Mouse (Mus musculus): ENCODE data around the gene Sv2c.
"Not testable (repeated sequence)": the region's sequence is repeated elsewhere in the genome, so short reads cannot be mapped to it uniquely, and the experiment has no call there.

Gene Sv2c

GRCm38 (mm10) chr13:95974106-95974505 is 158.3 kb downstream of the Sv2c start:
- no peak for DNase-seq (ENCODE audit: extremely low read depth, insufficient read length, low spot score)

DNA sequence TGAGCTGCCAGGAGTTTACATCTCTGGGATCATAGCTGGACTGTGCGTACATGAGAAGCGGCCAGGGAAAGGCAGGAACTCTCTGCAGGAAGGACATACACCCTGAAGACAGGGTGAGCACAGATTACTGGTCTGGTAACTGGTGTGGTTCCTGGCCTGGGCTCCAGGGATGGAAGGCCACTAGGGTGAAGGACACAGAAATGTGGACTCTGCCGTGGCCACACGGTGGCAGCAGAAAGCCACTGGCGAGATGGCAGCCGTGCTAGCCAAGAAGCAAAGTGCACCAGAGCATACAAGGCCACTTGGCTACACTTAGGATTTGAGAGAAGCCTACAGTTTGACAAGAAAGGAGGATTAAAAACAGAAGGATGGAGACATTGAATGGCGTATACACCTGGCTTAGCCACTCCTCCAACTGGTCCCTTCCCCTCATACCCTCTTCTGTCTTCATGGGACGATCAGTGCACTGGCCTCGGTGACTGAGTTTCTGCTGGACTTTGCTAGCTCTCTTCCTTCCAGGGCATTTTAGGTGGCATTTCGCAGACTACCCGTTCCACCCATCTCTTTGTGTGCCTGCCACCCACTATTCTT is 158.9 kb downstream of the Sv2c start:
- DNase-seq (ENCODE audit: extremely low read depth, insufficient read length, low spot score) = peak; percentile 48

- not testable (repeated sequence) for DNase-seq (ENCODE audit: extremely low read depth, insufficient read length, low spot score)
Observed at GRCm38 (mm10) chr13:95968031-95968430, 164.3 kb downstream of the Sv2c start.

GRCm38 (mm10) chr13:95966791-95967190 is 165.6 kb downstream of the Sv2c start:
- DNase-seq (ENCODE audit: extremely low read depth, insufficient read length, low spot score) = no peak

GRCm38 (mm10) chr13:95965596-95965995 is 166.8 kb downstream of the Sv2c start:
- DNase-seq (ENCODE audit: extremely low read depth, insufficient read length, low spot score) = no peak

GRCm38 (mm10) chr13:95965162-95965561 is 167.2 kb downstream of the Sv2c start:
- DNase-seq (ENCODE audit: extremely low read depth, insufficient read length, low spot score) = no peak

DNA sequence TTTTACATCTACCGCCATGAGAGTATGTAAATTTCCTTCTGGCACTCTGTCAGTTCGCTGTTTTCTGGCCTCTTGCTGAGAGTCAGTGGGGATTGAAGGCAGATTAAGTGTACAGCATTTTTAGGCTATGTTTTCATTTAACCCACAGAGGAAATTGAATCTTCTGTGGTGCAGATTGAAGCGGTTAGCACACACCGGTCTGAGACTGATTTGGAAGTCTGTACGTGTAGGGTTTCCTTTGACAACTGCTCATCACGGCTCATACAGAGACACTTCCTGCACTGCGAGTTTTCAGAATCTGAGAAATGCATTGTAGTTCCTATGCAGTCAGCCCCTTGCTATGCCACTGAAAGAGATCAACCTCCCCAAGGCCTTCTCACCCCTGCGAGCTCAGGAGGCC is 168.2 kb downstream of the Sv2c start:
- DNase-seq (ENCODE audit: extremely low read depth, insufficient read length, low spot score) = no peak

GRCm38 (mm10) chr13:95963671-95964070 is 168.7 kb downstream of the Sv2c start:
- no peak for DNase-seq (ENCODE audit: extremely low read depth, insufficient read length, low spot score)

GRCm38 (mm10) chr13:95961905-95962304 is 170.5 kb downstream of the Sv2c start:
- DNase-seq (ENCODE audit: extremely low read depth, insufficient read length, low spot score) = no peak

DNA sequence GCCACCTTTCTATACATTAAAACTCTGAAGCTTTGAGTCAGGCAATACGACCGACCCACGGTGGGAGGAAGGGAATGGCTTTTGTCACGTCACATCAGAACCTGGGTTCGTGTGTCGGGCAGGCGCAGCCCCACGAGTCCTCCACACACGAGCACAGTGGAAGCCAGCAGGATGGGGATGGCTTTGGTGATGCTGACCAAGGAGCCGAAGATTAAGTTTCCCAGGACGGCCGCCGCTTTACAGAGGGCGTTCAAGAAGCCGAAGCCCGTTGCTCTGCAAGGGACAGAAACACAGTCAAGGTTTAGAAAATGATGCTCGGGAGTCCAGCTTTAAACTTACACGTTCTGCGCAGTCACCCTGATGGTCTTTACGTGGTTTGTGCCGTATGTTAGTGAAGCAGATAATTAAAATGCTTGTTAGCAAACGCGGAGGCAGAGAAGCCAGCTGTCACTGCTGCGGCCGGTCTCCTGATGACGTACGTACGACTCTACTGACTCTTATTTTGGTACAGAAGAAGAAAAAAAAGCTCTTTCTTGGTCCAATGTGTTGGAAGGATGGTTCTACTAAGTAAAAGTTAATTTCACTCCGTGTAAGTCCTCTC is 171.1 kb downstream of the Sv2c start:
- no peak for DNase-seq (ENCODE audit: extremely low read depth, insufficient read length, low spot score)

- DNase-seq (ENCODE audit: extremely low read depth, insufficient read length, low spot score) = no peak
Observed at GRCm38 (mm10) chr13:95960477-95961185, 171.7 kb downstream of the Sv2c start.

DNA sequence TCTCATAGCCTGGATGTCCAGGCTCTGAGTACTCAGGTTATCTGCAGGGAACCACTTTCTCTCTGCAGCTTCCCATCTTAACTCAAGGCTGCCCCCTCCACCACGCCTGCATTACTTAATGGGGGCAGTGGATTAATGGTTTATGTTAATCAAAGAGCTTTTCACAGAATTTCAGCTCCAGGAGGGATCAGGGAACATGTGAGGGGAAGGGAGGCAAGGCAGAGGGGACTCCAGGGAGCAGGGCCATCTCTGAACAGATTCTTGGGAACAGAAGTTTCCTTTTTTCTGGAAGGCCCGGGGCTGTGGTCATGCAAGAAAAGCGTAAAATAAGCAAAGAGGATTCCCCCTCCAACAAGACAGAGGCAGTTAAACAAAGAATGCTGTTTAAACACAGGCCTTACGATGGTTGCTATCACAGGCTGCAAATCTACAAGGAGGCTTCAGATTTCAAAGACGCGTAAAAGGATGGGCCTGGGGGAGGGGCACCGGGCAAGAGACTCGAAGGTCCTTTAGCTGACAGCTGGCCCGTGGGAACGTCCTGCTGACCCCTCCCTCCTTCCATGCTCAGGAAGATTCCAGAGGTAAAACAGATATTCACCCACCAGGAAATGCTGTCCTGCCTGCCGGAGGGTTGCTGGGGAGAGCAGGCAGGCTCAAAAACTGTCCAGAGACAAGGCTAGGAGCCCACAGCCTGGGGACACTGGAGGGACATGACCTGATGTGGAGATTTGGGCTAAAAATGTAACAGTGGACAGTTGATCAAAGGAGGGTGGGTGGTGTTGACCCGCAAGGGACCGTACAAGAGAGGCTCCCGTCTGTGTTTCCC is 172.5 kb downstream of the Sv2c start:
- no peak for DNase-seq (ENCODE audit: extremely low read depth, insufficient read length, low spot score)

GRCm38 (mm10) chr13:95957134-95957533 is 175.2 kb downstream of the Sv2c start:
- DNase-seq (ENCODE audit: extremely low read depth, insufficient read length, low spot score) = no peak

DNA sequence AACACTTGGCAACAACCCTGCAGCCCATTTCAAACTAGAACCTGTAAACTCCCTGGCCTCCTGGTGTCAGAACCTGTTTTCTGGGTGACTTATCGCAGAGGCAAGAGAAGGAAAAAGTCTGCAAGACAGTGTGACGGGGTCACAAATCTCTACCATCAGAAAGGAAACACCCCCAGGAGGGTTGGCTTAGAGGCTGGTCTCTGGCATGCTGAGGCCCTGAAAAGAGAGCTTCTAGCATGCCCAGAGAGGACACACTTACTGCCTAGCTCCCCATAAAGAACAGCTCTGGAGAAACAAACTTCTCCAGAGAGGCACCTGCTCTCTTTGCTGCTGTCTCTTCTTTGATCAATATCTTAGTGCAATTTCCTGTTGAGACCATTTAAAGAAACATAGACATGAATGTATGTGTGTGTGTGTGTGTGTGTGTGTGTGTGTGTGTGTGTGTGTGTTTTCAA is 176.0 kb downstream of the Sv2c start:
- DNase-seq (ENCODE audit: extremely low read depth, insufficient read length, low spot score) = no peak

GRCm38 (mm10) chr13:95955204-95955603 is 177.2 kb downstream of the Sv2c start:
- no peak for DNase-seq (ENCODE audit: extremely low read depth, insufficient read length, low spot score)

DNA sequence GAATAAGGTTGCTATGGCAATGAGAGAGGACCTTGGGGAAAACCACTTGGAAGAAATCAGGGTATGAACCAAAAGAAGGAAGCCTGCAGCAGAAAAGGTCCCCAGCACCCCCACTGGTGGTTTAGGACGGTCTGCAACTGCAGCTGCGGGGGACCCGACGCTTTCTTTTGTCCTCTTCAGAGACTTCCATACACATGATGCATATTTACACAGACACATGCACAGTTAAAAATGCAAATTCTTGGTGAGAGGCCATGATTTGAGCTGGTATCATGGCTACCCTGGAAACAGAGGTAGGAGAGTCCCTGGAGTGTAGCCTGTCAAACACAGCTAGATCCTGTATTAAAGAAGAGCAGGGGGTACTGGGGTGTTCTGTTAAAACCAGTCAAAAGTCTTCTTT is 178.7 kb downstream of the Sv2c start:
- DNase-seq (ENCODE audit: extremely low read depth, insufficient read length, low spot score) = no peak

GRCm38 (mm10) chr13:95952263-95952662 is 180.1 kb downstream of the Sv2c start:
- DNase-seq (ENCODE audit: extremely low read depth, insufficient read length, low spot score) = no peak

GRCm38 (mm10) chr13:95951098-95951894 is 181.1 kb downstream of the Sv2c start:
- DNase-seq (ENCODE audit: extremely low read depth, insufficient read length, low spot score) = no peak

DNA sequence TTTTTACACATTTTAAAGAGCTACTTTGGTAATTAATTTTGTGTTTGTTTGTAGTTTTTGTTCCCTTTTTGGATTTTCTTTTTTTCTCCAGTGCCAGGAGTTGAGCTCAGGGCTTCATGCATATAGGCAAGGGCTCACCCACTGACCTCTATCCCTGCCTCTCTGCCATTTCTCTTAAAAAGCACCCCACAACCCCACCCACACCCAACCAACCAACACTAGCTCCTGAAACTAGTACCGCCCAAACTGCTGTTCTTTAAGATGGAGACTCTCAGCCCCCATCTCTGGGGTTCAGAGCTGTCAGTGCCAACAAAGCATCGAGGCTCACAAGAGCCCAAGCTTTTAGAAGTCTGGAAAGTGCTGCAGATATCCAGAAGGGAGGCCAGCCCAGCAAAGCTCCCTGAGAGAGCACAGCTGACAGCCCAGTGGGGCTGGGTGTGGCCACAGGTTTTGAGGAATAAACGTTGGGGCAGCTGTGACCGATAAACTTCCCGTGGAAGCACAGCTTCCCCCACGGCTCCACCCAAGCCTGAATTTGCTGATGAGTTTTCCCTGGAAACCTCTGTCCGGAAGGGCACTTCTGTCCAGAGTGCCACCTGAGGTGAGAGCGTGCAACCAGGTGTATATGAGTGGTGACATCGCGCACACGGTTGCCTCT is 181.8 kb downstream of the Sv2c start:
- no peak for DNase-seq (ENCODE audit: extremely low read depth, insufficient read length, low spot score)

GRCm38 (mm10) chr13:95949356-95949755 is 183.0 kb downstream of the Sv2c start:
- no peak for DNase-seq (ENCODE audit: extremely low read depth, insufficient read length, low spot score)

Measured in 3134 (cell line).